Mouse (Mus musculus) forebrain, embryonic 11.5 days (tissue): ENCODE data around the gene Oser1. TPM values are rescaled to one million over a fixed set of nuclear protein-coding genes. Genes with fewer than 3 reads are reported as not detected.

Experiments
- ATAC-seq: fragments of 200-750 bp; cut with Nextera tagmentation; replicated peaks from 2 replicates; pipeline ENCODE4 v1.8.0; 2017; ENCODE audit warnings: moderate TSS enrichment; ENCODE audit not compliant: low FRiP score
- DNase-seq: peaks from one replicate; pipeline ENCODE4 v3.0.0-alpha.2; 2017; ENCODE audit warnings: low spot score
- H3K27ac ChIP-seq: fragments of 300-500 bp; sonication (generic); 2 replicates; pipeline ENCODE4 v1.5.1; 2014; ENCODE audit warnings: low read depth, low read length
- H3K27me3 ChIP-seq: fragments of 300-500 bp; sonication (generic); 2 replicates; pipeline ENCODE4 v1.6.1; 2014; ENCODE audit warnings: mild to moderate bottlenecking, low read length, mixed read lengths; ENCODE audit not compliant: control insufficient read depth, insufficient read depth
- H3K36me3 ChIP-seq: fragments of 300-500 bp; sonication (generic); 2 replicates; pipeline ENCODE4 v1.6.1; 2014; ENCODE audit warnings: mild to moderate bottlenecking, low read length, moderate library complexity, mixed read lengths; ENCODE audit not compliant: control insufficient read depth, insufficient read depth
- H3K4me1 ChIP-seq: fragments of 300-500 bp; sonication (generic); replicated peaks from 2 replicates; pipeline ENCODE4 v1.6.1; 2014; ENCODE audit warnings: low read length, mixed read lengths; ENCODE audit not compliant: control insufficient read depth, insufficient read depth
- H3K4me2 ChIP-seq: fragments of 300-500 bp; sonication (generic); 2 replicates; pipeline ENCODE4 v1.6.1; 2014; ENCODE audit warnings: low read depth, mild to moderate bottlenecking, low read length, moderate library complexity, mixed read lengths; ENCODE audit not compliant: severe bottlenecking
- H3K4me3 ChIP-seq: fragments of 300-500 bp; sonication (generic); 2 replicates; pipeline ENCODE4 v1.5.1; 2014; ENCODE audit warnings: low read depth, low read length
- H3K9ac ChIP-seq: fragments of 300-500 bp; sonication (generic); 2 replicates; pipeline ENCODE4 v1.6.1; 2014; ENCODE audit warnings: low read length
- H3K9me3 ChIP-seq: fragments of 300-500 bp; sonication (generic); 2 replicates; pipeline ENCODE4 v1.6.1; 2016; ENCODE audit warnings: low read length, mixed read lengths; ENCODE audit not compliant: control insufficient read depth
- WGBS: fragments of 180-500 bp; shearing (Covaris S2); extraction: QIAGEN DNeasy Blood & Tissue Kit; methylation state at CpG from one replicate; pipeline ENCODE4 v1.1.7; 2014; 5-methylcytosine and 5-hydroxymethylcytosine counted together
- polyA plus RNA-seq: library from polyadenylated mRNA; unstranded; fragments of >200 nt; fragmentation: Nextera tagmentation; extraction: Ambion mirVana; gene quantifications from 2 replicates; pipeline ENCODE4 v1.2.1, GENCODE M21; 2014

Oser1 gene
- polyA plus RNA-seq, 1 experiment from 2014 or later, result 85.5 TPM

GRCm38 (mm10) chr2:163410211-163410610 is 14.3 kb downstream of the Oser1 start:
- Histone ChIP-seq H3K4me2 (no peak overlapping the region), H3K36me3 (peaks cover 4% of the 10 kb centered on the region; the same call in 1 of the 2 replicates), H3K4me3 (no peak overlapping the region), H3K27me3 (no peaks in the 10 kb centered on the region), H3K9me3 (no peaks in the 10 kb centered on the region), H3K9ac (no peak overlapping the region), H3K27ac (no peak overlapping the region), H3K4me1 (no peaks in the 10 kb centered on the region)
- ATAC-seq (no peak), DNase-seq (no peak)
- WGBS, result 88% methylated on average over 3 of the region's 3 CpGs

GRCm38 (mm10) chr2:163404037-163404815 is 20.3 kb downstream of the Oser1 start:
- Histone ChIP-seq H3K4me3 (no peak overlapping the region), H3K4me1 (no peaks in the 10 kb centered on the region), H3K9ac (no peak overlapping the region), H3K27ac (no peak overlapping the region), H3K27me3 (no peaks in the 10 kb centered on the region), H3K4me2 (no peak overlapping the region), H3K9me3 (no peaks in the 10 kb centered on the region), H3K36me3 (peaks cover under 1% of the 10 kb centered on the region; the same call in 1 of the 2 replicates)
- ATAC-seq (no peak), DNase-seq (peak; percentile 37)
- WGBS, result 89% methylated on average over 8 of the region's 8 CpGs

GRCm38 (mm10) chr2:163401221-163401620 is 23.3 kb downstream of the Oser1 start:
- H3K36me3 ChIP-seq, result no peaks in the 10 kb centered on the region
- no peak overlapping the region for H3K4me2 ChIP-seq
- H3K9me3 ChIP-seq, result no peaks in the 10 kb centered on the region
- peaks cover 7% of the 10 kb centered on the region; the same call in 1 of the 2 replicates for H3K4me1 ChIP-seq
- no peaks in the 10 kb centered on the region for H3K27me3 ChIP-seq
- H3K9ac ChIP-seq, result no peak overlapping the region
- no peak for ATAC-seq
- H3K4me3 ChIP-seq, result no peak overlapping the region
- no peak overlapping the region for H3K27ac ChIP-seq
- DNase-seq, result peak; percentile 82
- WGBS, result 8% methylated on average over 8 of the region's 8 CpGs

GRCm38 (mm10) chr2:163399222-163399621 is 25.3 kb downstream of the Oser1 start:
- Histone ChIP-seq H3K4me2 (no peak overlapping the region), H3K36me3 (no peaks in the 10 kb centered on the region), H3K27me3 (no peaks in the 10 kb centered on the region), H3K27ac (no peak overlapping the region), H3K4me1 (peaks cover 7% of the 10 kb centered on the region; the same call in 1 of the 2 replicates), H3K9ac (no peak overlapping the region), H3K4me3 (no peak overlapping the region), H3K9me3 (no peaks in the 10 kb centered on the region)
- WGBS, result 78% methylated on average over 8 of the region's 8 CpGs
- DNase-seq (no peak), ATAC-seq (no peak)

- 85% methylated on average over 4 of the region's 4 CpGs for WGBS
- Histone ChIP-seq H3K27ac (no peak overlapping the region), H3K9me3 (no peaks in the 10 kb centered on the region), H3K4me1 (peaks cover 7% of the 10 kb centered on the region; the same call in 1 of the 2 replicates), H3K27me3 (no peaks in the 10 kb centered on the region), H3K4me3 (no peak overlapping the region), H3K36me3 (no peaks in the 10 kb centered on the region), H3K9ac (no peak overlapping the region), H3K4me2 (no peak overlapping the region)
- peak; percentile 22 for DNase-seq
- ATAC-seq, result no peak
These were observed 25.7 kb downstream of the Oser1 start for GRCm38 (mm10) chr2:163398770-163399169.

GRCm38 (mm10) chr2:163397905-163398304 is 26.6 kb downstream of the Oser1 start, which contains the start of gene Jph2:
Jph2 (minus strand) TSS chr2:163397993.
- no peaks in the 10 kb centered on the region for H3K36me3 ChIP-seq
- 13% methylated on average over 10 of the region's 10 CpGs for WGBS
- DNase-seq (peak; percentile 66), ATAC-seq (no peak)
- no peak within 1 kb of the TSS for H3K4me3 ChIP-seq
- H3K27ac ChIP-seq, result no peak within 1 kb of the TSS
- H3K4me1 ChIP-seq, result peaks cover 7% of the 10 kb centered on the region; the same call in 1 of the 2 replicates
- no peaks in the 10 kb centered on the region for H3K9me3 ChIP-seq
- H3K9ac ChIP-seq, result peak within 1 kb of the TSS; percentile 20; the same call in 1 of the 2 replicates
- H3K4me2 ChIP-seq, result peak within 1 kb of the TSS; percentile 24; the same call in 1 of the 2 replicates
- H3K27me3 ChIP-seq, result no peaks in the 10 kb centered on the region

GRCm38 (mm10) chr2:163397071-163397470 is 27.4 kb downstream of the Oser1 start:
- H3K36me3 ChIP-seq, result no peaks in the 10 kb centered on the region
- no peaks in the 10 kb centered on the region for H3K27me3 ChIP-seq
- no peak for ATAC-seq
- H3K4me2 ChIP-seq, result no peak overlapping the region
- 92% methylated on average over 19 of the region's 19 CpGs for WGBS
- no peaks in the 10 kb centered on the region for H3K9me3 ChIP-seq
- H3K27ac ChIP-seq, result no peak overlapping the region
- peaks cover 7% of the 10 kb centered on the region; the same call in 1 of the 2 replicates for H3K4me1 ChIP-seq
- no peak for DNase-seq
- no peak overlapping the region for H3K9ac ChIP-seq
- no peak overlapping the region for H3K4me3 ChIP-seq

GRCm38 (mm10) chr2:163394977-163395376 is 29.5 kb downstream of the Oser1 start:
- Histone ChIP-seq H3K4me2 (no peak overlapping the region), H3K36me3 (no peaks in the 10 kb centered on the region), H3K9ac (no peak overlapping the region), H3K9me3 (no peaks in the 10 kb centered on the region), H3K27me3 (no peaks in the 10 kb centered on the region), H3K27ac (no peak overlapping the region), H3K4me1 (peaks cover 7% of the 10 kb centered on the region; the same call in 1 of the 2 replicates), H3K4me3 (no peak overlapping the region)
- 77% methylated on average over 6 of the region's 6 CpGs for WGBS
- ATAC-seq, result no peak
- DNase-seq, result no peak
